14 mouse cellular contexts compared by ENCODE assay signal in genomic region chr6:54553632-54554031, GRCm38 (mm10). TPM values are rescaled to one million over a fixed set of nuclear protein-coding genes. Genes with fewer than 3 reads are reported as not detected.
DNase-seq lines count a peak whose midpoint lies in the region; ATAC-seq lines count a peak whose summit lies in the region.
"Had no signal": no experiment of that assay in that cellular context is flagged by ENCODE, and none has a peak within 500 bp of the region (broad histone marks: within the 10 kb centered on the region; RNA-seq: fewer than 3 reads in every experiment).

No protein-coding gene starts in this region.

- WGBS in hindbrain, embryonic 10.5 days, result 62% methylated on average over 2 of the region's 2 CpGs
- WGBS in midbrain, embryonic 11.5 days, result 64% methylated on average over 2 of the region's 2 CpGs

- DNase-seq in heart, adult 11 months, result peak; percentile 37
- DNase-seq in heart, adult 8-10 months (ENCODE audit: low spot score), result no peak
- peak; percentile 29 to 59 for DNase-seq in cerebellum, postnatal 25 days
- DNase-seq in hindbrain, embryonic 10.5 days (ENCODE audit: low spot score), result no peak
- DNase-seq in midbrain, embryonic 11.5 days (ENCODE audit: low spot score, missing footprints), result no peak
- DNase-seq in urinary bladder, postnatal 14 days (ENCODE audit: low spot score), result no peak
- no peak for DNase-seq in ovary, postnatal 14 days (ENCODE audit: low spot score)
- DNase-seq in adrenal gland, postnatal 4 days (ENCODE audit: low spot score in 2 of 2), result no peak
- DNase-seq: adrenal gland, adult 8-10 months; kidney, adult 18-20 months; layer of hippocampus, adult 9-11 months; thymus, postnatal 36 days had no signal

- no peaks in the 10 kb centered on the region for H3K9me3 ChIP-seq in hindbrain, embryonic 10.5 days
- no peaks in the 10 kb centered on the region for H3K9me3 ChIP-seq in midbrain, embryonic 11.5 days (ENCODE audit: control insufficient read depth, low read length)
- H3K9me3 ChIP-seq: heart, embryonic 15.5 days; liver, embryonic 12.5 days had no signal

- no peak overlapping the region for H3K4me2 ChIP-seq in midbrain, embryonic 11.5 days
- H3K4me2 ChIP-seq: heart, embryonic 15.5 days; liver, embryonic 12.5 days had no signal

- peak overlapping the region; percentile 88 for H3K27ac ChIP-seq in hindbrain, embryonic 10.5 days
- peak overlapping the region; percentile 86 for H3K27ac ChIP-seq in midbrain, embryonic 11.5 days (ENCODE audit: low read depth, low read length)
- H3K27ac ChIP-seq: liver, embryonic 12.5 days had no signal

- H3K36me3 ChIP-seq in hindbrain, embryonic 10.5 days, result no peaks in the 10 kb centered on the region
- no peaks in the 10 kb centered on the region for H3K36me3 ChIP-seq in midbrain, embryonic 11.5 days (ENCODE audit: control insufficient read depth, insufficient read depth, low read length)
- H3K36me3 ChIP-seq: heart, embryonic 15.5 days; liver, embryonic 12.5 days had no signal

- no peak overlapping the region for H3K4me3 ChIP-seq in hindbrain, embryonic 10.5 days
- H3K4me3 ChIP-seq in midbrain, embryonic 11.5 days (ENCODE audit: low read depth, low read length), result no peak overlapping the region
- H3K4me3 ChIP-seq: heart, embryonic 15.5 days; liver, embryonic 12.5 days had no signal

- no peak overlapping the region for H3K9ac ChIP-seq in midbrain, embryonic 11.5 days (ENCODE audit: low read length)
- H3K9ac ChIP-seq: heart, embryonic 15.5 days; liver, embryonic 12.5 days had no signal

- no peaks in the 10 kb centered on the region for H3K27me3 ChIP-seq in hindbrain, embryonic 10.5 days (ENCODE audit: insufficient read depth, poor library complexity, severe bottlenecking)
- no peaks in the 10 kb centered on the region for H3K27me3 ChIP-seq in midbrain, embryonic 11.5 days (ENCODE audit: control insufficient read depth, insufficient read depth, low read length)
- H3K27me3 ChIP-seq: heart, embryonic 15.5 days; liver, embryonic 12.5 days had no signal

- H3K4me1 ChIP-seq in hindbrain, embryonic 10.5 days (replicated peaks), result peaks cover 72% of the 10 kb centered on the region
- H3K4me1 ChIP-seq in midbrain, embryonic 11.5 days (ENCODE audit: control insufficient read depth, insufficient read depth, low read length), result peaks cover 36% of the 10 kb centered on the region
- H3K4me1 ChIP-seq: liver, embryonic 12.5 days had no signal

- ATAC-seq in midbrain, embryonic 11.5 days (ENCODE audit: low FRiP score), result 0 out of 2 replicates have a peak, but pooled peaks have one; percentile 3
- ATAC-seq: liver, embryonic 12.5 days had no signal

RNA-seq across cellular contexts. Expression of gene Scrn1, which starts 12.7 kb away (rescaled TPM):
- total RNA-seq in heart, adult 8-10 months (2022), result 1 to 10 TPM; 5.8 to 6.8 (median 6.4) TPM
- 42.9 and 60.0 TPM in 2 replicates for polyA plus RNA-seq in hindbrain, embryonic 10.5 days (2016; fragmentation: Nextera tagmentation; extraction: Ambion mirVana)
- polyA plus RNA-seq in midbrain, embryonic 11.5 days (2014; fragmentation: Nextera tagmentation; extraction: Ambion mirVana), result 69.5 and 73.3 TPM in 2 replicates
- total RNA-seq in adrenal gland, postnatal 4 days (2021), result 10 to 100 TPM; 29.9 to 33.5 TPM

RNA-seq across cellular contexts. Expression of gene Plekha8, which starts 41.3 kb away (rescaled TPM):
- 1 to 10 TPM; 6.7 to 9.2 (median 8.3) TPM for total RNA-seq in heart, adult 8-10 months (2022)
- polyA plus RNA-seq in hindbrain, embryonic 10.5 days (2016; fragmentation: Nextera tagmentation; extraction: Ambion mirVana), result 13.8 and 17.4 TPM in 2 replicates
- 21.0 and 22.5 TPM in 2 replicates for polyA plus RNA-seq in midbrain, embryonic 11.5 days (2014; fragmentation: Nextera tagmentation; extraction: Ambion mirVana)
- 10 to 100 TPM; 18.3 to 18.7 TPM for total RNA-seq in adrenal gland, postnatal 4 days (2021)

RNA-seq across cellular contexts. Expression of gene Fkbp14, which starts 43.5 kb away (rescaled TPM):
- 1 to 10 TPM; 7.4 to 9.1 (median 8.3) TPM for total RNA-seq in heart, adult 8-10 months (2022)
- 9.3 and 12.4 TPM in 2 replicates for polyA plus RNA-seq in hindbrain, embryonic 10.5 days (2016; fragmentation: Nextera tagmentation; extraction: Ambion mirVana)
- polyA plus RNA-seq in midbrain, embryonic 11.5 days (2014; fragmentation: Nextera tagmentation; extraction: Ambion mirVana), result 14.5 and 18.0 TPM in 2 replicates
- total RNA-seq in adrenal gland, postnatal 4 days (2021), result 10 to 100 TPM; 30.5 to 30.7 TPM

Comparison
In these comparisons a context has a peak if more than half of its experiments do, and no peak if none do; other contexts are left out.
1. DNase-seq: peak in heart, adult 11 months (single experiment) and cerebellum, postnatal 25 days (2 of 2); none in heart, adult 8-10 months (single experiment), hindbrain, embryonic 10.5 days (single experiment), midbrain, embryonic 11.5 days (single experiment), urinary bladder, postnatal 14 days (single experiment), ovary, postnatal 14 days (single experiment) and adrenal gland, postnatal 4 days (0 of 2).